Mouse (Mus musculus) fat pad, adult 2 months (tissue): Measurements from ENCODE around the gene Auts2.
A peak's percentile ranks its signal among the peaks of the same experiment; 100 is the strongest.

Experiments
- DNase-seq: peaks from one replicate; pipeline ENCODE4 v3.0.0-alpha.2; 2011; ENCODE audit warnings: low read depth, low spot score; ENCODE audit errors: extremely low read depth

Auts2 gene

DNA sequence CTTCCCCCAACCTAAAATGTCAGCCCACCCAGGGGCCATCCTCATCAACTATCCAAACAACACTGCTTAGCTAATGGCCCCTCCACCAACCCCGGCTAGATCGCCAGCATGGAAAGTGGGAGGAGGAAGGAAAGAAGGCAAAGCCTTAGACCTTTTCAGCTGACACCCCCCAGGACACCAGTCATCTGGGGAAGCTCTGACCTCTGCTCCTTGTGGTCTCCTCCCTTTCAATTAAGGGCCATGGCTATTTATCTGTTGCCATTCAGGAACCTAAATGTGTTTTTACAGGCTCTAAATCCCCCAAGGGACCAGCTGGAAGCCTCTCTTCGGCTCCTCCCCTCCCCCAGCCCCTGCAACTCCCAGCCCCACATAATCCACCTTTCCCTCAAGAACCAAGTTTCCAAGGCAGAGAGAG, 42.3 kb downstream of the Auts2 start:
- DNase-seq: no peak

DNA sequence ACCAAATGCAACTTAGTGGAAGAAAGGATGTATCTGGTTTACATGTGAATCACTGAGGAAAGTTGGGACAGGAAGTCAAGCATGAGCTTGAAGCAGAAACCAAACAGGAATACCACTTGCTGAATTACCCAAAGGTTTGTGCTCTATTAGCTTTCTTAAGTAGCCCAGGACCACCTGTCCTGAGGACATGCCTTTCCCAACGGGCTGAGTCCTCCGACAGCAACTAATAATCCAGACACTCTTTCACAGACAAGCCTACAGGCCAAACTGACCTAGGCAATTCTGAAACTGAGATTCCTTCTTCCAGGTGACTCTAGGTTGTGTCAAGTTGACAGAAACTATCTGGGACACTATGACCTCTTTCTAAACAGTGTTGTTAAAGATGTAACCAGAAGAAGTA, 44.2 kb downstream of the Auts2 start:
- DNase-seq: no peak

DNA sequence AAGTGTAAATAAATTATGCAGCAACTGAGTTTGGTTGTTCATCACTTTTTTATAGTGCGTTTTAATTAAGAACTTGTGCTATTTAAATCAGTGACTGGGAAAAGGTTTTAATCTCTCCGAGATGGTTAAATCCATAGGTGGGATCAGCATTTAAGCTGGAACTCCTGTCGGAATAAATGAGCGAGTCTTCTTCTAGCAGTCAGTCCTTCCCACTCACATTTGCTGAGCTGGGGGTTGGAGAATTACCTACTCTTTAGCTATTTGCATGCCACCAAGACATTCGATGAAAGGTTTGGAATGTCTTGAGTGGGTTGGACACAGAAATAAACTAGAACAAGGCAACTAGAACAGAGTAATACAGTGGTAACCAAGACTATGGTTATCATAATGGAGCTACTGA, 45.1 kb downstream of the Auts2 start:
- DNase-seq: no peak

DNA sequence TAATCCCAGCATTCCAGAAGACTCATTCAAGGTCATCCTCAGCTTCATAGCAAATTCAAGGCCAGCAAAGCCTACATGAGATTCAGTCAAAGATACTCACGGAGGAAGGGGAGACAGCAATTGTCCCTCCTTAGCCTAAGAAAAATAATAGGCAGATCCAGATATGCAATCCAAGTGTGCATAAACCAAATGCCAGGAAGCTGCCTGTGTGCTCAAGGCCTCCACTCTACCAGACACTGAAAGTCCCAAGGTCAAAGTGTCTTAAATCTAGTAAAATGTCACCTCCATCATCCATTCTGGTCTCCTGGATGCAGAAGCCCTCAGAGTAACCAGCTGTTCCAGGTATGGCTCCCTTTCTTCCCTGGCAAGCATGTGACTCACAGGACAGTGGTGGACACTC, 50.4 kb downstream of the Auts2 start:
- no peak for DNase-seq

DNA sequence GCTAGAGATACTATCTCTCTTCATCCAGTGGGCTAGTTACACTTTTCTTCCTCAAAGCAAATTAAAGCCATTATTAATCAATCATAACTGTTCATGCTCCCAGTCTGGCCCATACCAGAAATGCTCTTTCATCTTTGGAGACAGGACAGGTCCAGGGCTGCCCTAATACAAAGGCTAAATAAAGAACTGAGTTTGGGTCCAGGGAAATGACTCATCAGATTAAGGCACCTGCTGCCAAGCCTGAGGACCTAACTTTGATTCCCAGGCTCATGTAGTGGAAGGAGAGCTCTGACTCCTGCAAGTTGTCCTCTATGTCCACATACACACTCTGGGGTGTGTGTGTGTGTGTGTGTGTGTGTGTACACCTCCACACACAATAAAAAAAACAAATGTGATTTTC, 51.1 kb downstream of the Auts2 start:
- DNase-seq: no peak

DNA sequence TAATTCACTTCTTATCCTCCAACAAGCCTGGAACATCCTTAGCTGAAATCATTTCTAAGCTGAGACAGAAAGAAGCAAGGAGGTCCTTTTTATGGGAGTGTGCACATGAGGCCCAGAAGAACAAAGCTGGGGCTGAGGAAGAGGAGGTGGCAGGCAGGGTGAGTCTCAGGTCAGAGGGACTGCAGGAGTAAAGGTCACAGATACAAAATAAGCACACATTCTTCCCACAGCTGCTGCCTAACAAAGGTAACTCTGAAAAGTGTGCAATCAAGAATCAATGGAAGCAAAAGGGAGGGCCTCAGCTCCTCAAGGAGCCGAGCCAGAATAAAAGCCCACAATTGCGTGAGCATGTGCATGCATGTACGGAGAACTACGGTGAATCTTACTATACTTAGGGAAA, 51.6 kb downstream of the Auts2 start:
- no peak for DNase-seq

DNA sequence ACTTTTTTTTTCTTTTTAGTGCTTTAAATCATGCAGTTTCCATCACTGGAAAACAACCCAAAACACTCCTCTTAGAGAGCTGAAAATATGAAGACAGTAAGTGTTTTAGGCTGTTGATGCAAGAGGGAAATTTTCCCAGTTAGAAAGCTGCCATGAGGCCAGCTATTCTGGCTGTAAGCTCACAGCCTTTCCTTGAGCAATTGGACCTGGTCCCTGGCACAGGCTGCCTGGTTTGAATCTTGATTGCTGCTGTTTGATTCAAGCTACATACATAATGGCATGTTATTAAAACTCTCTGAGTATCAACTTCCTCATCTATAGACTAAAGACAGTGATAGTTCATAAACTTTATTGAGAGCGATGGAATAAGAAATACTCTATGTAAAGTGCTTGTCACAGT, 52.8 kb downstream of the Auts2 start:
- no peak for DNase-seq

DNA sequence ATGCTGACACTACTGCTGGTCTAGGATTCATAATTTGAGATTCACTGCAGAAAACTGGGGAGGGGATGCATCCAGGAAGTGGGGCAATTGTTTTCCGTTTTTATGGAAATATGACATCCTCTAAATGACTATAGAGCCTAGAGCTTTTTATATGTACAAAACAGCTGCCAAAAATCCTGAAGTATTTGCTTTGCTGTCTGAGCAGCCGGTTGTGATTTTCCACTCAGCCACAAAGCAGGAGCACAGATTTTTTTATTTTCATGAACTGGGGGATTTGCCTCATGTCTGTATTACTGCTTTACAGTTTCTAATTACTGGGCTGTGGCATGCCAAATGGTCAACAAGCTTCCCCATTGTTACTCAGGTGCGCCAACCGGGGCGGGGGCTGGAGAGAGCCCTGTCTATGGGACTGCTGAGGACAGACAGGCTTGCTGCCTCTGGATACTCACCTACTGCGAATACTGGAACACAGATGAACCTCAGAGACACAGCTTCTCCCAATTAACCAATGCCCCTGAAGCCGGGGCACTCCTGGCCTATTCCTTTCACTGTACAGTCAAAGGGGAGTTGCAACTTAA, 53.3 kb downstream of the Auts2 start:
- DNase-seq: no peak

DNA sequence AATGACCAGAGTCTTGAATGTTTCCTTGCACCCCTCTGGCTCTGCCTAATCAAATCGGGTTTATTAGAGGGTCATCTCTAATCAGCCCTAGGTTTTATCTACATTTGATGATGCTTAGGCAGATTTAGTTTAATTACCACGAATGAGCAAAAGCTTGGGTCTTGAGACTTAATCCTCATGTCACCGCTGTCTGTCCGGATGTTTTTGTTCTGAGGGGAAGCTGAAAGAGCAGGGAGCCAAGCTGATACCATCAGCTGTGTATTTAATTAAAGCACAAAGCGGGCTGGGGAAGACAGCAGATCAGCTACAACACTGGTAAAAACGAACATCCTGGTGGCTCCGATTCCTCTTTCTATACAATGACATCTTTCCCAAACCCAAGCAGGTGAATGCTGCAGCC, 56.3 kb downstream of the Auts2 start:
- DNase-seq: no peak

DNA sequence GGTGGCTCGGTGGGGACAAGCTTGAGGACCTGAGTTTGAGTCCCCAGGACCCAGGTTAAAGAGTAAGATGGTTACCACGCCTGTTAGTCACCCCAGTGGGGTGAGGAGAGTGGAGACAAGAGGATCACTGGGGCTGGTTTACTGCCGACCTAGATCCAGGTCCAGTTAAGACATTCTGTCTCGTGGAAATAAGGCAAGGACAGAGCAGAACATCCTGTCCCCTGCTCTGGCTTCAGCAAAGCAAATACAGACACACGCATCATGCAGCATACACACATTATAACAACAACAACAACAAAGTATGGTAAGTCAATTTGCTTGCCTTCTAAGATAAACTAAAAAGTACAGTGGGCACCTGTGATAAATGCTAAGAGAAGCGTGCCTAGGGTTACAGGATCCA, 57.1 kb downstream of the Auts2 start:
- no peak for DNase-seq

DNA sequence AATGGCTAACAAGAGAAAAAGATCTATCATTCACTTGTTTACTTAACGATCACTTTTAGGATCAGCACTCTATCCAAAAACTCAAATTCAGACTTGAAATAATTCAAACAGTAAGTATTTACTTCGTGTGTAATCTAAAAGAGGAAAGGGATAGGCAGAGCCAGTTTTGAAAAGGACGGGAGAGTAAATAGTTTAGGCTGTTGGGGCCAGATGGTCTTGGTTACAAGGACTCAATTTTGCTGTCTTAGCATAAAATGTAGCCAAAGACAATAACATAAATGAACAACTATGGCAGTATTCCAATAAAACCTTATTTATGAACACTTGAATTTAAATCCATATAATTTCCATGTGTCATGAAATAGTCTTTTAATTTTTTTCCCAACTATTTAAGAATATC, 57.7 kb downstream of the Auts2 start:
- no peak for DNase-seq

DNA sequence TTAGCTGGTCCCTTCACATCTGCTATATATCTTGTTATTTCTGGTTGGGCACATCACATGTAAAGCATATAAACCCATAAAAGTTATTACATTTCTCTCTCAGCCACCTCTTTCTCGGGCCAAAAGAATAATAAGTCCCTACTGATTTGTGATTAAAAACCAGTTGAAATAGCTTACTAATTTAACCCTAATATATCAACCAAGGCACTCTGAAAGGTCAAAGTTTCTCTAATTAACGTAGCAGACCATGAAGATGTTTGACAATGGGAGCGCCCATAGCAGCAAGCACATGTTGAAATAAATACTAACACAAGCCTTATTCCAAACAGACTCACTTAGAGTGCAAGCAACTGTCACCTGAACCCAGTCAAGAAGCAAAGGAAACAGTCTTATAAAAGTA, 61.7 kb downstream of the Auts2 start:
- no peak for DNase-seq

DNA sequence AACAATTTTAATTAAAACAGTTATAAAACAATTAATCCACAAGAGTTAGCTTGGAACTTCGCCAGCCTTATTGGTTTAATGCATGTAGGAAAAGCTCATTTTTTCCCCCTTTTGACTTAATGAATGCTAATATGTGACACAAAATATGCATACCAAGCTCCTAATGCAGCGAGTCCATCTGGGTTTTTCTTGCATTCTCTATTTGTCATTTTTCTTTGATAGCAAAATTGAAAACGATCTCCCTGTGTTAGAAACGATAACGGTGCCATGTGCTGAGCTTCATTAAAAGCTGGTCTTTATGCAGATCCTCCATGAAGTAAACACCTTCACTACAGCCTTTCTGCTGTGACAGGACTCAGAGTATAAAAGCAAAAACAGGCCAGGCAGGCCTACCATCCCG, 62.7 kb downstream of the Auts2 start:
- DNase-seq: no peak

DNA sequence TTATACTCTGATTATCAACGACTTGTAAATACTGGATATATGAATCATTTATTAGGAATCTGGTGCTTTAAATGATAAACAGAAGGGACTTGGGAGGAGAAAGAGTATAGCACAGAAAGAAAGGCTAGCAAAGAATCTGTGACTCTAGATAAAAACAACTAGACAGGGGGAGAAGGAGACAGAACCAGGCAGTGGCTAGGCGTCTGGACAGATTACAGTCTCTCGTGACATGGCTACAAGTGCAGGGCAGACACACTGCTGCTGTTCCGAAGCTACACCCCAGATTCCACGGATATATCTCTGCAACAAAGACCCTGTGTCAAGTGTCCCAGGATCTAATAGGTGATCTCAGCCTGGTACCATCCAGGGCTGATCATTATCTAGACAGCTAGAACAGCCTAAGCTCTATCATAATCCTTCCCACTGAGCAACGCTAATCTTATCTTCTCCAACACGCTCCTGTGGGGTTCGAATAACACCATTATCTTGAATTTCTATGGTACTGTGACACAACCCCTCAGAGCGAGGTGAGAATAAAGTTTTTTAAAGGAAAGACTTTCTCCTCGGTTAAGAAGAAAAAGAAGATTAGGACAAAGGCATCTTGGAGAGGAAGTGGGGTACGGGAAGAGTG, 63.8 kb downstream of the Auts2 start:
- no peak for DNase-seq

DNA sequence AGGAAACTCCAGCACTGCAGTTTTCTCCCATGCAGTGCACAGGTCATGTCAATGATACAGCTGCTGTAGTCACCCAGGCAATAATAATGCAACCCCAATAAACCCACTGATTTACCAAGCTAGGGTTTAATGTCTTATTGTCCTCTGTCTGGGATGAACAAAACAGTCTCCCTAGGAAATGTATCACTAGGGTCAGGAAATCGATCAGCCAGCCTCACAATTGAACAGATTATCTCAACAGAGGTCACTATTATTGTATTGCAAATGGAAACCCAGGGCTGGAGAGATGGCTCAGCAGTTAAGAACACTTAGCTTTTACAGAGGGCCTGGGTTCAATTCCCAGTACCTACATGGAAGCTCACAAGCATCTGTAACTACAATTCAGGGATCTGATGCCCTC, 65.6 kb downstream of the Auts2 start:
- DNase-seq: no peak

DNA sequence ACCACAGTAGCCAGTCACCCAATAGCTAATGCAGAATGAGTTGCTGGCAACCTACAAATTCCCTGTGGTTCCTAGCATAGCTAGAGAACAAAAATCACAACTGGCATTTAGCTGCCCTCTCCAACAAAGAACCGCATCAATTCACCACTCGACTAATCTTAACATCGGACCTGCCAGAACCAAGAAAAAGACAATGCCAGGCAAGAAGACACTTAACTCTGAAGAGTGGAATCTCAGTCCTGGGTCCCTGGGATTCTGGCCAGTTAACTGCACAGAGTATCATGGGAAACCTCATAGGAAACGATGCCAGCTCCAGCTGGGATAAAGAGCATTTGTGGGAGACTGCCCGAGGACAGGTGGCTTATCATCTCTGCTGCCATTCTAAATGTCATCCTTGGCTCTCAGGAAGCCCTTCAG, 70.2 kb downstream of the Auts2 start:
- DNase-seq: no peak

DNA sequence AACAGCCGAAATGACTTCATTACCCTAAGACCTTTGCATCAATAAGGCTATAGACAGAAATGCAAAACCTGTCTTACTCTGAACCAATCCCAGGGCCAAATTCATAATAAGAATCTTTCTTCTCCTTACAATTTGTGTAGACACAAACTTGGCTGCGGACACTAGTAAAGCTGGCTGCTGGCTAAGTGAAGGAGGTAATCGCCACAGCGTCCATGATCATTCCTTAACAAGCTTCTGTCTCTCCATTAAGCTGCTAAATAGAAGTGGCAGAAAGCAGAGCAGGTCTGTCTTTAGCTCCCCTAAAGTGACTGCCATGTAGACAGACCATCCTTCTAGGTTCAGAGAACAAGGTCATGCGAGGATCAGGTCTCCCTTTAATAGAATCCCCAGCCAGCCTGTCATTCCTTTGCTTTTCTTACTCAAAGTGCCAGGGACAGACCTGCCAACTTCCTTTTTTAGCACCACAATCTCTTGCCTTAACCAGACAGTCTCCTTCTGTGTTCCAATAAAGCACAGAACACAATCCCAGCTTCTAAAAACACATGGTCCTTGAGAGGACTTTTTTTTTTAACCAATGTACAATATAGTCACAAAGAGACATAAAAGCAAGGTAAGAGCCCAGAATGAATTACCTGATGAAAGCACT, 70.8 kb downstream of the Auts2 start:
- DNase-seq: no peak

DNA sequence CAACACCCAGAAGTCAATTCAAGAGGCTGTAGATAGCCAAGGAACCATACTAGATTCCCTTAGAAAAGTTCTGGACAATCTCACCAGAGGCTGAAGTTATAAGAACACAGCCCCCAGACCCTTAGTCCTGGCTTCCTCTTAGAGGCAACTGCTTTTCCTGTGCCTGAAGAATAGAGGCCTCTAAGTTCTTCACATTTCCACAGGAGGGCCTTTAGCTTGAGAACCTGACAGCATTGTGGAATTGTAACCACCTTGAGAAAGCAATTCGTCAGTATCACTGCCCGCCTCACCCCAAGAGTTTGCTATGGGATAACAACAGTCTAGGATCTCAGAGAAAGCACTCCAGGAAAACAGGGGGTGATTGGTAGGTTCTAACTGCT, 75.8 kb downstream of the Auts2 start:
- DNase-seq: no peak

DNA sequence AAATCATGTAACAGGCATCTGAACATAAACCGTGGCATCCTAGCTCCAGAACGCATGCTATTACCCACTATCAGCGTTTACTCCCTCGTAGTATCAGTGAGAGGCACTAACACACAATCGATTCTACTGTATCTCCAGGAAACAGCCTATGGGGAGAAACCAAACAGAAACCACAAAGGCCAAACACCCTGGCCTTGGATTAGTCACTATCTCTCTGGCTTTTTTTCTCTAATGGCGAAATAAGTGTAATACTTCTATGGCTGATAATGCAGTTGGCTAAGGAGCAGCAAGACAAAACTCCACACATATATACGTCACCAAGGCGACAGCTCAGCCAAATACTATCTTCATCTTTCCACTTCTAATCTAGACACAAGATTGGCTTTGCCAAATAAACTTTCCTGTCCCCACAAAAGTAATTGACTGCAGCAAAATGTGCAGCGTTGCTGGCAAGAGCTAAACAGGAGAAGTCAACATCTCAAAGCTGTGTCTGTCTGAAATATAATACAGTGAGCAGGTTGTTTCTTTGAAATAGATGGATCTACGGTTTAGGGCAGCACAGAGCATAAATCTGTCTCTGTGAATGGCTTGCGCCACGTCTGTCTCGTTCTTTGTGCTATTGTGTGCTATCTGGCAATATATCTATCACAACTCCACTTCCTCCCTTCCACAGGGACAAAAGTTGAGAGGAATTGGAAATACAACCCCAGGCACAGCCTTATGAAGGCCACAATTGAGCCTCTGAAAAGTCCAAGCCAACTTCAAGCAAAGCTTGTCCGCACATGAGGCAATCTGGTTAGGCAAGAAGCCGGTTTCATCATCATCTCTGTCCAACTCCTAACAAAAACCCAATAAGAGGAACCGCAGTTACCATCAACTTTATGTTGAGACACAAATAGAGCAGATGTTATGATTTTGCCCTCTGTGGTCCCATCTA, 76.4 kb downstream of the Auts2 start:
- peak; percentile 99 for DNase-seq

DNA sequence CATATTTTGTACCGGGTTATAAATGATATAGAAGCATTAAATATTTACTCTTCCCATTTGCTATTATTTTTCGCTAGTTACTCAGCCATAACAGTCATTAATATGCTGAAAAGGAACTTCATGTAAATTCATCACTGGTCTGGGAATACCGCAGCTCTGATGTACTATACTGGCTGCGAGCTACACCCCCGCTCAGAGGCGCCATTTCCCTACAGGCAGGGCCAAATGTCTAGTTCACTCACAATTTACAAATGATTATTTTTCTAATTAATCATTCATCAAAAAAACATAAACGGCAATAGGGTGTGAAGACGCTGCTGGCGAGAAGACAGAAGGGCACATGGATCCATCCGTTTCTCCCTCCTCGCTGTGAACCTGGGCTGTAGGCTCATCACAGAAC, 80.6 kb downstream of the Auts2 start:
- DNase-seq: no peak

DNA sequence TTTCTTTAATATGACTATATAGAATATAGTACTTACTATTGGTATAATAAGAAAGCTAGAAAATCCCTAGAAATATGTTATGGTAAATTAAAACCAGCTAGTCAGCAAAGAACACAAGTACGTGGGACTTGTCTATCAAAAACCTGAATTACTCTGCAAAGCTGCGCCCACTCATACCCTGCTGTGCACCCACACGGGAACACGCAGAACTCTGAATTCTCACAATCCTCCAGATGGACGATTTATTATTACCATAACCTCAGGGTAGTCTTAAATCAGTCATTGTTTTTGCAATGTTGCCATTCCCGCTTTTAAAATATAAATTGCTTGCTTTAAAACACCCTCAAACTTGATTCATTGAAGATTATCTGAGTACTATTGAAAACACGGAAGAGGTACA, 84.6 kb downstream of the Auts2 start:
- DNase-seq: no peak

DNA sequence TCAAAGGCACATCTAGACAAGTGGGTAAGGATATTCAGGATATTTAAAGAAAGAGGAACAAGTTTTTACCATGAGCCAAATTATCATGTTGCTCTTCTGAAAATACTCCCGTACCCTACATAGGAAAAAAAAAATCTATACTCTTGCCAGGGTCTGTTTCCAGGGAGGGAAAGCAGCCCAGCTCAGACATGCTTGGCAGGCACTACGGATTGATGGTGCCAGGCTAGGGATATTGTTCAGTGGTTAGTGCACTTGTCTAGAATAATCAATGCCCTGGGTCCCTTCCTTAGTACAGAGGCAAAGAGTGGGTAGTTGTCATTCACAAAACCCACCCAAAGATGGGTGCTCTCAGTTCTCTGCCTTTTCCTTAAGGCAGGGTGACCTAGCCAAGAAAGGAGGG, 90.8 kb downstream of the Auts2 start:
- no peak for DNase-seq
